16 mouse cellular contexts compared by ENCODE assay signal in genomic region chr7:39615092-39615491, GRCm38 (mm10).
"Had no signal": no experiment of that assay in that cellular context is flagged by ENCODE, and none has a peak within 500 bp of the region (broad histone marks: within the 10 kb centered on the region; RNA-seq: fewer than 3 reads in every experiment).

No protein-coding gene starts in this region.

- ATAC-seq: midbrain, embryonic 13.5 days; midbrain, embryonic 15.5 days had no signal

- H3K9ac ChIP-seq: liver, embryonic 14.5 days; lung, embryonic 14.5 days; midbrain, embryonic 13.5 days; midbrain, embryonic 15.5 days; neural tube, embryonic 12.5 days had no signal

- H3K4me1 ChIP-seq: megakaryocyte, embryonic 14.5 days; midbrain, embryonic 13.5 days; midbrain, embryonic 15.5 days; neural tube, embryonic 12.5 days had no signal

- H3K27ac ChIP-seq: liver, embryonic 14.5 days; midbrain, embryonic 13.5 days; midbrain, embryonic 15.5 days; neural tube, embryonic 12.5 days had no signal

- H3K9me3 ChIP-seq: midbrain, embryonic 13.5 days; midbrain, embryonic 15.5 days; neural tube, embryonic 12.5 days had no signal

- H3K4me2 ChIP-seq: lung, embryonic 14.5 days; midbrain, embryonic 11.5 days; midbrain, embryonic 13.5 days; midbrain, embryonic 15.5 days; neural tube, embryonic 12.5 days had no signal

- DNase-seq: lung, adult 18-20 months; lung, embryonic 14.5 days; lung, postnatal 10 days; lung, postnatal 4 days; retina, postnatal 1 day; right cerebral cortex, adult 18-20 months; right cerebral cortex, postnatal 25 days; thymus, adult 18-20 months; thymus, postnatal 14 days; thymus, postnatal 36 days had no signal

- H3K27me3 ChIP-seq: megakaryocyte, embryonic 14.5 days; midbrain, embryonic 13.5 days; midbrain, embryonic 15.5 days; neural tube, embryonic 12.5 days had no signal

- H3K4me3 ChIP-seq: megakaryocyte, embryonic 14.5 days; midbrain, embryonic 13.5 days; midbrain, embryonic 15.5 days; neural tube, embryonic 12.5 days had no signal

- H3K36me3 ChIP-seq: midbrain, embryonic 13.5 days; midbrain, embryonic 15.5 days; neural tube, embryonic 12.5 days had no signal
